Mouse (Mus musculus): ENCODE data around the gene Doc2b. TPM values are rescaled to one million over a fixed set of nuclear protein-coding genes. Genes with fewer than 3 reads are reported as not detected.

Gene Doc2b
- polyA plus RNA-seq, 1 experiment, result not detected

DNA sequence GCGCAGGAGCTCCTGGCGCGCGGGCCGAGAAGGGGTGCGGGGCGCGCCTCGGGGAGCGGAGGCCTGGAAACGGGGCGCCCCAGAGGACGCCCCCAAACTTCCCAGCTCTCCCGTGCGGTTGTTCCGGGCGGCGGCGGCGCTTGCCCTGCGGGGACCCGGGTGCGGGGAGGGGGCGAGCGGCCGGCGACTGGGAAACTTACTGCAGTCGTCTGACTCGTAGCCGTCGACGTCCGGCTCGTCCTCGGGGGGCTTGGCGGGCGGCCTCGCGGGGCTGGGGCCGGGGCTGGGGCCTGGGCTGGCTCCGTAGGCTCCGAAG is 570 bp downstream of the Doc2b start:
- Histone ChIP-seq H3K9me3 (ENCODE audit: control insufficient read depth, low read length) (no peaks in the 10 kb centered on the region), H3K36me3 (ENCODE audit: control insufficient read depth) (no peaks in the 10 kb centered on the region), H3K27me3 (ENCODE audit: control insufficient read depth) (peaks cover 59% of the 10 kb centered on the region), H3K4me1 (ENCODE audit: control insufficient read depth) (no peaks in the 10 kb centered on the region), H3K4me3 (replicated peaks) (no peak overlapping the region)
- TF ChIP-seq GATA1 (IDR thresholded peaks at IDR 0.05; ENCODE audit: low read length) (no peak), TAL1 (IDR thresholded peaks at IDR 0.05; ENCODE audit: low read length) (no peak)

DNA sequence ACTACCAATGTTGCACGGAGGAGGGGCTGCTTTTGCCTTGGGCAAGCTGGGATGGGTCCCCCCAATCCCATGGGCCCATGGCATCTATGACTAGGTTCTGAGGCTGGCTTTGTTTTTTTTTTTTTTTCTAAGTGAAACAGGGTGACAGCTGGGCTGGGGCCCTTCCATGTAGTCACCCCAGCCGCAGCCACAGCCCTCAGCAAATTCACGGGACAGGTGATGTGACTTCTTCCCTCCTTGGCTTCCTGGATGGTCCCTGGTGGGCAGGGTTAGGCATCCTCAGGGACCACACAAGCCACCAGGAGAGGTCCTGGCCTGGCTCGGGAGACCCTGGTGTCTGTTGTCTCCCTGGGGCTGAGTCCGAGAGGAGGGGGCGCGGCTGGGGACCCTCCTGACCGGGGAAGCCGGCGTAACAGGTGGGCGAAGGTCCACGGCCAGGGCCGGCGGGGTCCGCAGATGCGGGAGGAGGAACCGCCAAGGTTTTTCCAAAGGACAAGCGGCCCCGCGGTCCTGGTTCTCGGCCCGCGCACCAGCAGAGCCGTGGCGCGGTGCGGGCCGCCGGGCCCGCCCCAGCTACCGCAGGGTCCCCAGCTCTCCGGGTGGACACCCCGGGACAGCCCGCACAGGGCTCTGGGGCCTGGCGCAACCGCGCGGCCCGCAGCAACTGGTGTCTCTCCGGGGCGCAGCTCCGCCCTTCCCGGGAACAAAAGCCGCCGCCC is 1.1 kb downstream of the Doc2b start:
- Histone ChIP-seq H3K9me3 (ENCODE audit: control insufficient read depth, low read length) (no peaks in the 10 kb centered on the region), H3K27me3 (ENCODE audit: control insufficient read depth) (peaks cover 60% of the 10 kb centered on the region), H3K36me3 (ENCODE audit: control insufficient read depth) (no peaks in the 10 kb centered on the region), H3K4me1 (ENCODE audit: control insufficient read depth) (no peaks in the 10 kb centered on the region), H3K4me3 (replicated peaks) (no peak overlapping the region)
- TF ChIP-seq TAL1 (IDR thresholded peaks at IDR 0.05; ENCODE audit: low read length), result no peak
- TF ChIP-seq GATA1 (IDR thresholded peaks at IDR 0.05; ENCODE audit: low read length), result no peak

DNA sequence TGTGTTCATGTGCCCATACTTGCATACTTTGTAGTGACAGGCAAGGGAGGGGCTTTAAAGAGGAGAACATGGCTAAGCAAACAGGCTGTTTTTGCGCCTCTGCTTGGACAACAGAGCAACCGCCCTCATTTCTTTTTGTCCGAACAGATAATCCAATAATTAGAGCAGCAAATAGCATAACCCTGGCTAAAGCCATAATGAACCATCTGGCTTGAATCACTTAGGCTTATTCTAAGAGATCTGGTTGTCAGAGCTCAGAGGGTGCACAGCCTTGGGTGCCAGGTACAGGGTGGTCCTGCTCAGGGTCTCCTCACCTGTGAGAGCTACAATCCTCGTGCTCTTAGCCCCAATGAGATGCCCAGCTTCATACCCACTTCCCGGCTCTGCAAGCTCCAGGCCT is 2.5 kb downstream of the Doc2b start:
- H3K4me1 ChIP-seq (ENCODE audit: control insufficient read depth), result no peaks in the 10 kb centered on the region
- H3K4me3 ChIP-seq (replicated peaks), result no peak overlapping the region
- peaks cover 62% of the 10 kb centered on the region for H3K27me3 ChIP-seq (ENCODE audit: control insufficient read depth)
- no peaks in the 10 kb centered on the region for H3K9me3 ChIP-seq (ENCODE audit: control insufficient read depth, low read length)
- H3K36me3 ChIP-seq (ENCODE audit: control insufficient read depth), result no peaks in the 10 kb centered on the region
- TF ChIP-seq TAL1 (IDR thresholded peaks at IDR 0.05; ENCODE audit: low read length), result no peak

DNA sequence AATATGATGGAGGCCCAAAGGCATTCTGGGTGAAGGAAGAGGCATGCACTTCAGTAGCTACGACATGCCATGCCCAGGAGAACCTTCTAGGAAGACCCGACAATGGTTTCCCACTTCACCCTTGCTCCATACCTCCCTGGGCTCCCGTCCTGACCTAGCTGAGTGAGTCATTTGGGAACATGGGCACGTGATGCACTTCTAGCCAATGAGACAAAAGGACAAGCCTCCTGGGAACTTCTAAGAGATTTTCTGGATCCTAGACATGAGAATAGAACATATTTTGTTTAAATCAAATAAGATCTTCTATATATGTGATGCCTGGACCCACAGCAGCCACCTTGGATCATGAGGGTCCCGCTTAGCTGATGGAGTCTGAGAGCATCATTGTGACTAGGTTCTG is 3.3 kb downstream of the Doc2b start:
- no peak for TF ChIP-seq TAL1 (IDR thresholded peaks at IDR 0.05; ENCODE audit: low read length)
- TF ChIP-seq GATA1 (IDR thresholded peaks at IDR 0.05; ENCODE audit: low read length), result no peak
- Histone ChIP-seq H3K9me3 (ENCODE audit: control insufficient read depth, low read length) (no peaks in the 10 kb centered on the region), H3K36me3 (ENCODE audit: control insufficient read depth) (no peaks in the 10 kb centered on the region), H3K4me3 (replicated peaks) (no peak overlapping the region), H3K4me1 (ENCODE audit: control insufficient read depth) (no peaks in the 10 kb centered on the region), H3K27me3 (ENCODE audit: control insufficient read depth) (peaks cover 59% of the 10 kb centered on the region)

DNA sequence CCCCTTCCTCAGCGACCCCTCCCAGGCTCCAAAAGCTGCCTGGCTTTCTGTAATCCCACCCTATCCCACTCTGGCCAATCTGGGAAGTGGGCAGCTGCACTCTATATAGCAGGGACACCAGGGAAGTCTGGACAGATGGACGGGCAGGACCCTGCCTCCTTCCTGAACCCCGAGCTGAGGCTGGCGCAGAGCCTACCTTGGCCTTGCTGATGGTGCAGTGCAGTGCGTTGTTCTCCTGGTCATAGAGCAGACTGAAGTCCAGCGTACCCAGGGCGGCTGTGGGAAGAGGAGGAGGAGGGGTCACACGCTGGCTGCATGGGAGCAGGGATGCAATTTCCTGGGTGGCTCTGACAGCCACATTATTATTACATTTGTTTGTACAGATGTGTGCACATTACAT is 10.0 kb downstream of the Doc2b start:
- TF ChIP-seq TAL1 (IDR thresholded peaks at IDR 0.05; ENCODE audit: low read length), result no peak
- TF ChIP-seq GATA1 (IDR thresholded peaks at IDR 0.05; ENCODE audit: low read length), result no peak
- no peaks in the 10 kb centered on the region for H3K4me1 ChIP-seq (ENCODE audit: control insufficient read depth)
- no peaks in the 10 kb centered on the region for H3K9me3 ChIP-seq (ENCODE audit: control insufficient read depth, low read length)
- no peaks in the 10 kb centered on the region for H3K36me3 ChIP-seq (ENCODE audit: control insufficient read depth)
- H3K4me3 ChIP-seq (replicated peaks), result no peak overlapping the region
- H3K27me3 ChIP-seq (ENCODE audit: control insufficient read depth), result peaks cover 4% of the 10 kb centered on the region; the same call in 1 of the 2 replicates

DNA sequence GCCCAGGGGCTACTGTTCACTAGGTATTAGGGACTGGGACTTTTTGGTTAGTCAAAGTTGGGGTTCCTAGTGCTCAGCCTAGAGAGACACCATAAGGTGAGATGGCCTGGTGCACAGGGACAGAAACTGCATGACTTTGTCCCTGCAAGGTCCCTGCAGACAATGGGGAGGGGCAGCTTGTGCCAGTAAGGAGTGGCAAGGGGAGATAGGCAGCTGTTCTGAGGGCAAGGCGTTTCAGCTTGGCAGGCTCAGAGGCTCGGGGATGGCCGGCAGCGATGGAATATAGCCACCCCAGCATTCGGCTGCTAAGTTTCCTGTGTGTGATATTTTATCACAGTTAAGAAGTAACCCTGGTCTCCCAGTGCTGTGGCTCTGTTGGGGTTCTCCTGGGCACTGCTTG is 12.1 kb downstream of the Doc2b start:
- Histone ChIP-seq H3K9me3 (ENCODE audit: control insufficient read depth, low read length) (no peaks in the 10 kb centered on the region), H3K27me3 (ENCODE audit: control insufficient read depth) (no peaks in the 10 kb centered on the region), H3K4me1 (ENCODE audit: control insufficient read depth) (no peaks in the 10 kb centered on the region), H3K4me3 (replicated peaks) (no peak overlapping the region), H3K36me3 (ENCODE audit: control insufficient read depth) (no peaks in the 10 kb centered on the region)
- TF ChIP-seq GATA1 (IDR thresholded peaks at IDR 0.05; ENCODE audit: low read length), result no peak
- no peak for TF ChIP-seq TAL1 (IDR thresholded peaks at IDR 0.05; ENCODE audit: low read length)

DNA sequence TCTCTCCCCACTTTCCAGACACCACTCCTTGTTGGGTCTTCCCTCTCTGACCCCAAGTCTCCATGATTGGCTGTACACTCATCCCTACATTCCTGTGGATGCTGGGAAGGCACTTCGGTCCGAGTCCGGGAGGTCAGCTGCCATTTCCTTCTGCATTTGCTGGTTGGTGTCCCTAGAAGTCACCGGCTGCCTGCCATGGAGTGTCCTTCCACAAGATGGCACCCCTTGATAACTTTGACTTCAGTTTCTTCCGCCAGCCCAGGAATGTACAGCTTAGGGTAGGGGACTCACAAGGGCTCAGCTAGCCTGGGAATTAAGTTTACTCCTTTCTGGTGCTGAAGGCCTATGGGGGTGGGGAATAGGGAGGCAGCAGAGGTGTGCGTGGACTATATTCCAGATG is 13.9 kb downstream of the Doc2b start:
- H3K4me1 ChIP-seq (ENCODE audit: control insufficient read depth), result no peaks in the 10 kb centered on the region
- no peaks in the 10 kb centered on the region for H3K27me3 ChIP-seq (ENCODE audit: control insufficient read depth)
- H3K4me3 ChIP-seq (replicated peaks), result no peak overlapping the region
- TF ChIP-seq GATA1 (IDR thresholded peaks at IDR 0.05; ENCODE audit: low read length) (no peak), TAL1 (IDR thresholded peaks at IDR 0.05; ENCODE audit: low read length) (no peak)
- no peaks in the 10 kb centered on the region for H3K9me3 ChIP-seq (ENCODE audit: control insufficient read depth, low read length)
- H3K36me3 ChIP-seq (ENCODE audit: control insufficient read depth), result no peaks in the 10 kb centered on the region

DNA sequence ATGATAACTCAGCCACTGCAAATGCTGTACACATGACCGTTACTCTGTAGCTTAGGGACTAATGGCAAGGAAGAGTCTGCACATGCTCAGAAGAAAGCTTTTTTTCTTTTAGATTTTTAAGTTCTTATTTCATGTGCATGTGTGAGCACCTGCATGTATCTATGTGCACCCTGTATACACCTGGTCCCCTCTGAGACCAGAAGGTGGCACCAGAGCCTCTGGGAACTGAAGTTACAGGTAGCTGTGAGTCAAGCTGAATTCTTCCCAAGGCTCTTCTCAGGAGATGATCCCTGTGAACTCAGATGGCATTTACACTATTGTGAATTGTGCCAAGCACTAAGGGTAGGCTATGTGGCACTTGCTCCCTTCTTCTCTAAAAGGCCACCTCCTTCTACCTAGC is 19.9 kb downstream of the Doc2b start:
- Histone ChIP-seq H3K4me3 (replicated peaks) (no peak overlapping the region), H3K4me1 (ENCODE audit: control insufficient read depth) (no peaks in the 10 kb centered on the region), H3K9me3 (ENCODE audit: control insufficient read depth, low read length) (no peaks in the 10 kb centered on the region), H3K27me3 (ENCODE audit: control insufficient read depth) (peaks cover 8% of the 10 kb centered on the region), H3K36me3 (ENCODE audit: control insufficient read depth) (no peaks in the 10 kb centered on the region)
- TF ChIP-seq TAL1 (IDR thresholded peaks at IDR 0.05; ENCODE audit: low read length) (no peak), GATA1 (IDR thresholded peaks at IDR 0.05; ENCODE audit: low read length) (no peak)

DNA sequence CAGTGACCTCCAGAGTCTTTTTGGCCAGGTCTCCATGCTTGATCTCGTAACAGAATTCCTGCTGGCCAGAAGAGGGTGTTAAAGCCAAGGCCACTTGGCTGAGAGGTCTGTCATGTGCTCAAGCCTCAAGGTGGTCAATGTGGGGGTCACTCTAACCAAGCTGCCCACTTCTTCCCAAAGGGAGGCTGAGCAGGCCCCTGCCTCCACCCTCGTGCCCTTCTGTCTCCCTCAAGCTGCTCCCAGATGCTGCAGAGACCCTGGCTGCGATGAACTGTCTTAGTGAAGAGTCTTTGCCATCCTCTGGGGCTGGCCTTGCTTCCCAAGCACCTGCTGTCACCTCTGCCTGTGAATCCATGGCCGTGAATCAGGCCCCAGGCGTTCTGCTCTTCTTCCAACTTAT is 23.3 kb downstream of the Doc2b start:
- H3K4me1 ChIP-seq (ENCODE audit: control insufficient read depth), result peaks cover 11% of the 10 kb centered on the region
- no peak overlapping the region for H3K4me3 ChIP-seq (replicated peaks)
- peaks cover 11% of the 10 kb centered on the region for H3K27me3 ChIP-seq (ENCODE audit: control insufficient read depth)
- peaks cover 4% of the 10 kb centered on the region for H3K36me3 ChIP-seq (ENCODE audit: control insufficient read depth)
- TF ChIP-seq GATA1 (IDR thresholded peaks at IDR 0.05; ENCODE audit: low read length) (no peak), TAL1 (IDR thresholded peaks at IDR 0.05; ENCODE audit: low read length) (no peak)
- no peaks in the 10 kb centered on the region for H3K9me3 ChIP-seq (ENCODE audit: control insufficient read depth, low read length)

DNA sequence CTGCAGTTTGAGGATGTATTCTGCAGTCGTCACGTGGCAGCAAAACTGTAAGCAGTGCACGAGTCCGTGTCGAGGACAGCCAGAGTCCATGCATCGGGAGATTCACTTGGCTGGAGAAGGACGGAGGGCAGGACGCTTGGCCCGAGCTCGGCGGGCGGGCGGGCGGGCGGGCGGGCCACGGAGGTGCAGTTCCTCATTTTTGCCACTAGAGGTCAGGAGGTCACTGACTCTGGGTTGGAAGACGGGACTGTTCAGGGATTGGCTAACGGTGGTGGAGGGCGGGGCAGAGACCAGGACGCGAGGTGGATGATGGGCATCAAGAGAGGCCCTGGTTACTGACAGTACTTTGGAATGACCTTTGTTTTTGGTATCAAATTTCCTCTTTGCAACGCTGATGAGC is 26.6 kb downstream of the Doc2b start:
- Histone ChIP-seq H3K4me1 (ENCODE audit: control insufficient read depth) (peaks cover 11% of the 10 kb centered on the region), H3K36me3 (ENCODE audit: control insufficient read depth) (peaks cover 37% of the 10 kb centered on the region), H3K9me3 (ENCODE audit: control insufficient read depth, low read length) (no peaks in the 10 kb centered on the region), H3K27me3 (ENCODE audit: control insufficient read depth) (peaks cover 11% of the 10 kb centered on the region), H3K4me3 (replicated peaks) (peak overlapping the region; percentile 46)
- TF ChIP-seq GATA1 (IDR thresholded peaks at IDR 0.05; ENCODE audit: low read length), result no peak
- TF ChIP-seq TAL1 (IDR thresholded peaks at IDR 0.05; ENCODE audit: low read length), result no peak
